Mouse (Mus musculus) hindbrain, postnatal 0 days (tissue): ENCODE measurements around the gene Zdhhc14. TPM values are rescaled to one million over a fixed set of nuclear protein-coding genes. Genes with fewer than 3 reads are reported as not detected.

Experiments used
- ATAC-seq: fragments of 200-750 bp; cut with Nextera tagmentation; 2 replicates; pipeline ENCODE4 v1.8.0; 2017; ENCODE audit warnings: mild to moderate bottlenecking, moderate TSS enrichment, moderate library complexity
- DNase-seq: peaks from one replicate; pipeline ENCODE4 v3.0.0-alpha.2; 2015; ENCODE audit warnings: low spot score
- H3K27ac ChIP-seq: fragments of 300-500 bp; sonication (generic); 2 replicates; pipeline ENCODE4 v1.5.1; 2014; ENCODE audit warnings: mild to moderate bottlenecking
- H3K27me3 ChIP-seq: fragments of 300-500 bp; sonication (generic); 2 replicates; pipeline ENCODE4 v1.6.1; 2014; ENCODE audit warnings: low read length, mixed read lengths; ENCODE audit not compliant: insufficient read depth
- H3K36me3 ChIP-seq: fragments of 300-500 bp; sonication (generic); 2 replicates; pipeline ENCODE4 v1.6.1; 2014; ENCODE audit warnings: low read length, mixed read lengths; ENCODE audit not compliant: insufficient read depth
- H3K4me1 ChIP-seq: fragments of 300-500 bp; sonication (generic); 2 replicates; pipeline ENCODE4 v1.6.1; 2014; ENCODE audit warnings: antibody characterized with exemption, low read length, mixed read lengths; ENCODE audit not compliant: insufficient read depth
- H3K4me2 ChIP-seq: fragments of 300-500 bp; sonication (generic); 2 replicates; pipeline ENCODE4 v1.6.1; 2014; ENCODE audit warnings: low read depth, mild to moderate bottlenecking, low read length, moderate library complexity, mixed read lengths
- H3K4me3 ChIP-seq: fragments of 300-500 bp; sonication (generic); 2 replicates; pipeline ENCODE4 v1.5.1; 2014; ENCODE audit warnings: low read length
- H3K9ac ChIP-seq: fragments of 300-500 bp; sonication (generic); replicated peaks from 2 replicates; pipeline ENCODE4 v1.6.1; 2014; ENCODE audit warnings: mild to moderate bottlenecking, low read length, moderate library complexity, mixed read lengths
- H3K9me3 ChIP-seq: fragments of 300-500 bp; sonication (generic); 2 replicates; pipeline ENCODE4 v1.6.1; 2016; ENCODE audit warnings: low read length, mixed read lengths
- CTCF ChIP-seq: IDR thresholded peaks from 2 replicates; pipeline ENCODE4 v1.5.1; 2016; ENCODE audit warnings: antibody characterized with exemption, control low read depth, low read depth
- WGBS: fragments of 180-500 bp; shearing (Covaris S2); extraction: QIAGEN DNeasy Blood & Tissue Kit; methylation state at CpG from one replicate; pipeline ENCODE4 v1.1.7; 2014; 5-methylcytosine and 5-hydroxymethylcytosine counted together
- polyA plus RNA-seq: library from polyadenylated mRNA; unstranded; fragments of >200 nt; fragmentation: Nextera tagmentation; extraction: Ambion mirVana; gene quantifications from 2 replicates; pipeline ENCODE4 v1.2.1, GENCODE M21; 2015
- total RNA-seq: library from RNA; depleted of rRNA; stranded (reverse); fragments of >200 nt; gene quantifications from 2 replicates; pipeline ENCODE4 v1.2.3, GENCODE M21; 2014

Gene Zdhhc14
- total and polyA plus RNA-seq, 2 experiments from 2014 or later = 9.7 to 20.5 TPM

- H3K4me1 ChIP-seq = no peaks in the 10 kb centered on the region
- WGBS = 84% methylated on average over 6 of the region's 6 CpGs
- H3K27me3 ChIP-seq = no peaks in the 10 kb centered on the region
- ATAC-seq (no peak), DNase-seq (no peak)
- no peaks in the 10 kb centered on the region for H3K9me3 ChIP-seq
- no peak overlapping the region for H3K9ac ChIP-seq
- H3K36me3 ChIP-seq = no peaks in the 10 kb centered on the region
- TF ChIP-seq CTCF = no peak
- no peak overlapping the region for H3K27ac ChIP-seq
- no peak overlapping the region for H3K4me3 ChIP-seq
- no peak overlapping the region for H3K4me2 ChIP-seq
Measured at GRCm38 (mm10) chr17:5511724-5512123, 19.4 kb downstream of the Zdhhc14 start.

DNA sequence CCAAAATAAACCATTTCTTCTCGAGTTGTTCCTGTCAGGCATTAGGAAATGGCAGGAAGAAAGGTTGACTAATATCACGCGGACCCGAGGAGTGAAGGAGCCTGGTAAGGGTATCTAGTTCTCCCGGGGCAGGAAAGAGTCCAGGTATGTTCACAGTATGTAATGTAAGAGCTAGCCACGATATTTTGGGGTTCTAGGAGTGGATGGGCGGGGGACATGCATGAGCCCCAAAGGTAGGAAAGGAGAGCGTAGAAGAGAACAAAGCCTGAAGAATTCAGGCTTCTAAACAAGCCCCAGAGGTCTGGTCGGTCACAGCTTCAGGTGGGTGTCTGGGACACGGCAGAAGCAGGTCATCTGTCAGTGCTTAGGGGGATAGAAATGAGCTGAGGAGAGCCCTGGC lies 27.1 kb downstream of the Zdhhc14 start:
- WGBS = 89% methylated on average over 10 of the region's 10 CpGs
- H3K4me2 ChIP-seq = no peak overlapping the region
- H3K4me3 ChIP-seq = no peak overlapping the region
- no peaks in the 10 kb centered on the region for H3K36me3 ChIP-seq
- H3K9ac ChIP-seq = no peak overlapping the region
- H3K4me1 ChIP-seq = no peaks in the 10 kb centered on the region
- no peak for DNase-seq
- no peak for TF ChIP-seq CTCF
- no peaks in the 10 kb centered on the region for H3K27me3 ChIP-seq
- ATAC-seq = no peak
- H3K9me3 ChIP-seq = no peaks in the 10 kb centered on the region
- no peak overlapping the region for H3K27ac ChIP-seq

GRCm38 (mm10) chr17:5519910-5520592 lies 27.7 kb downstream of the Zdhhc14 start:
- no peak for TF ChIP-seq CTCF
- no peak overlapping the region for H3K9ac ChIP-seq
- WGBS = 82% methylated on average over 13 of the region's 13 CpGs
- no peaks in the 10 kb centered on the region for H3K27me3 ChIP-seq
- H3K4me2 ChIP-seq = no peak overlapping the region
- no peaks in the 10 kb centered on the region for H3K4me1 ChIP-seq
- no peaks in the 10 kb centered on the region for H3K9me3 ChIP-seq
- ATAC-seq (no peak), DNase-seq (no peak)
- H3K4me3 ChIP-seq = no peak overlapping the region
- no peak overlapping the region for H3K27ac ChIP-seq
- no peaks in the 10 kb centered on the region for H3K36me3 ChIP-seq

GRCm38 (mm10) chr17:5521532-5521931 lies 29.2 kb downstream of the Zdhhc14 start:
- no peaks in the 10 kb centered on the region for H3K9me3 ChIP-seq
- WGBS = 83% methylated on average over 1 of the region's 1 CpGs

GRCm38 (mm10) chr17:5529552-5529951 lies 37.2 kb downstream of the Zdhhc14 start:
- no peaks in the 10 kb centered on the region for H3K4me1 ChIP-seq

More at GRCm38 (mm10) chr17:5521532-5521931, 29.2 kb downstream of the Zdhhc14 start:
- no peaks in the 10 kb centered on the region for H3K36me3 ChIP-seq
- TF ChIP-seq CTCF = no peak
- H3K27me3 ChIP-seq = no peaks in the 10 kb centered on the region
- no peak overlapping the region for H3K4me2 ChIP-seq
- H3K4me1 ChIP-seq = no peaks in the 10 kb centered on the region
- no peak overlapping the region for H3K4me3 ChIP-seq
- no peak for ATAC-seq
- DNase-seq = no peak
- H3K27ac ChIP-seq = no peak overlapping the region
- H3K9ac ChIP-seq = no peak overlapping the region

GRCm38 (mm10) chr17:5532816-5533215 lies 40.5 kb downstream of the Zdhhc14 start:
- no peak overlapping the region for H3K4me3 ChIP-seq
- no peak overlapping the region for H3K27ac ChIP-seq
- 0 out of 2 replicates have a peak, but pooled peaks cover 4% of the 10 kb centered on the region for H3K4me1 ChIP-seq
- no peaks in the 10 kb centered on the region for H3K27me3 ChIP-seq
- no peaks in the 10 kb centered on the region for H3K36me3 ChIP-seq
- H3K9ac ChIP-seq = no peak overlapping the region
- 34% methylated on average over 5 of the region's 5 CpGs for WGBS
- no peak overlapping the region for H3K4me2 ChIP-seq
- TF ChIP-seq CTCF = no peak
- H3K9me3 ChIP-seq = no peaks in the 10 kb centered on the region
- ATAC-seq (no peak), DNase-seq (no peak)

More at GRCm38 (mm10) chr17:5529552-5529951, 37.2 kb downstream of the Zdhhc14 start:
- Histone ChIP-seq H3K36me3 (no peaks in the 10 kb centered on the region), H3K4me2 (no peak overlapping the region), H3K27ac (no peak overlapping the region), H3K27me3 (no peaks in the 10 kb centered on the region), H3K4me3 (no peak overlapping the region), H3K9me3 (no peaks in the 10 kb centered on the region), H3K9ac (no peak overlapping the region)
- 85% methylated on average over 6 of the region's 6 CpGs for WGBS
- no peak for TF ChIP-seq CTCF
- ATAC-seq (no peak), DNase-seq (no peak)

GRCm38 (mm10) chr17:5535357-5535756 lies 43.0 kb downstream of the Zdhhc14 start:
- TF ChIP-seq CTCF = peak; percentile 59
- no peak for DNase-seq
- H3K36me3 ChIP-seq = no peaks in the 10 kb centered on the region
- no peak overlapping the region for H3K4me3 ChIP-seq
- no peak overlapping the region for H3K9ac ChIP-seq
- H3K9me3 ChIP-seq = no peaks in the 10 kb centered on the region
- no peak overlapping the region for H3K4me2 ChIP-seq
- H3K4me1 ChIP-seq = 0 out of 2 replicates have a peak, but pooled peaks cover 4% of the 10 kb centered on the region
- no peak for ATAC-seq
- no peak overlapping the region for H3K27ac ChIP-seq
- H3K27me3 ChIP-seq = no peaks in the 10 kb centered on the region
- 11% methylated on average over 1 of the region's 4 CpGs for WGBS
